Mouse (Mus musculus) induced T-regulatory cell, adult 2 months (primary cell): ENCODE results near the gene Eef1g.
"Not testable (repeated sequence)": the region's sequence is repeated elsewhere in the genome, so short reads cannot be mapped to it uniquely, and the experiment has no call there.

Source experiments
- DNase-seq: peaks from one replicate; pipeline ENCODE4 v3.0.0-alpha.2; 2012; ENCODE audit warnings: low read depth

Gene Eef1g

DNA sequence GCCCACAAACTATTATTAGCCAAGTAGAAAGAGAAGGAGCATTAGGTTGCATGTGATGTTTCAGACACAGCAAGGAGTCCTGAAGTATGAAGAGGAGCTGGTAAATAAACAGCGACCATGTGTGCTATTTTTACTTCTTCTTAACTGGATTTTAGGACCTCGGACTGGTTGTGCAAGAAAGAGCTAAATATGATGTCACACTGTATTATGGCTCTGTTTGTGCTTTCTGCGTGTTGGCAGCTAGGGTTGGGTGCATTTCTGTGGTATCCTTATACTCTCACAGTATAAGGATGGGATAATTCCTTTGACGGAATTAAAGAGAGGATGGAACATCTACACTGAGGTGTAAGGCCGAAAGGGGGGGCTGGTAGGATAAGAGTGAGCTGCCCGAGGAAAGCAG lies 21.6 kb upstream of the Eef1g start:
- no peak for DNase-seq

DNA sequence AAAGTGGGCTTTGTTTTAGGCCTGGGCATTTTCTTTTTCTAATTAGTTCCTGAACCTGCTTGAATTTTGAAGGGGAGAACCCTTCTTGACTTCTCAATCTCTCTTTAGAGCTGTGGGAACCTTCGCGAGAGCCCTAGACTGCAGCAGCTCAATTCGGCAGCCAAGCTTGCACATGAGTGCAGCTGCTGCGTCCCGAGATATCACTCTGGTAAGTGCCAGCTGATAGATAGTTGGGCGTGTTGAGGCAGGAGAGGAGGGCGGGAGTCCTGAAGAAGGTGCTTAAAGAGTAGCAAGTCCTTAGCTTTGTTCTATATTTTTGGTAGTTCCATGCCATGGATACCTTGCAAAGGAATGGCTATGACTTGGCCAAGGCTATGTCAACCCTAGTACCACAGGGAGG lies 19.9 kb upstream of the Eef1g start:
- DNase-seq, result no peak

DNA sequence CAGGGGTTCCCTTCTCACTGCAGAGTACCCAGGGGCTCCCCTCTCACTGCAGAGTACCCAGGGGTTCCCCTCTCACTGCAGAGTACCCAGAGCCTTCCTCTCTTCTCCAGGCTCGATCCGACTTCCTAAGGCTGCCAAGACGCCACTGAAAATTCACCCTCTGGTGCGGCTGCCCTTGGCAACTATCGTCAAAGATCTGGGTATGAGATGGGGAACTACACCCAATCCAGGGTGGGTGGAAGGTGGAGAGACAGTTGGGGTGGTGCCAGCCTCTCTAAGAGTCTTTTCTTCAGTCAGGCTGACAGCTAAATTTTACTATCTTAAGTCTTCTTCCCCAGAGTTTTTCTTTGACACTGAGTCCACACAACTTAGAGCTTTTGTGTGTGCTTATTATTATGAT lies 16.7 kb upstream of the Eef1g start:
- no peak for DNase-seq

DNA sequence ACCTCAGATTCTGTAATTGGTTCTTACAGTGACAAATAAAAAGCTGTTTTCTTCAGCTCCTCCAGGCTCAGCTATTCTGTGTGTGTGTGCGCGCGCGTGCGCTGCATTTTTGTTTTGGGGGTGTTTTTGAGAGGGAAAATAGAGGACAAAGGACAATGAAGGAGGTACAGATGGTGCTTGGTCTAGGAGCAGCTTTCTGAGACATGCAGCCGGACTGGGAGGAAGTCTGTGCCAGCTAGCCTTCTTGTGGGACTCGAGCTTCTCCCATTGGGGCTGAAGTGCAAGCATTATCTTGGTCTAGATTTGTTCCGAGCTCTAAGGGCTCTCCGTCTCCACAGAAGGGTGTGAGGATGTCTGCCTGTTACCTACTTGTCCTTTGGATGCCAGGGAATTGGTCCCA lies 14.6 kb upstream of the Eef1g start:
- no peak for DNase-seq

DNA sequence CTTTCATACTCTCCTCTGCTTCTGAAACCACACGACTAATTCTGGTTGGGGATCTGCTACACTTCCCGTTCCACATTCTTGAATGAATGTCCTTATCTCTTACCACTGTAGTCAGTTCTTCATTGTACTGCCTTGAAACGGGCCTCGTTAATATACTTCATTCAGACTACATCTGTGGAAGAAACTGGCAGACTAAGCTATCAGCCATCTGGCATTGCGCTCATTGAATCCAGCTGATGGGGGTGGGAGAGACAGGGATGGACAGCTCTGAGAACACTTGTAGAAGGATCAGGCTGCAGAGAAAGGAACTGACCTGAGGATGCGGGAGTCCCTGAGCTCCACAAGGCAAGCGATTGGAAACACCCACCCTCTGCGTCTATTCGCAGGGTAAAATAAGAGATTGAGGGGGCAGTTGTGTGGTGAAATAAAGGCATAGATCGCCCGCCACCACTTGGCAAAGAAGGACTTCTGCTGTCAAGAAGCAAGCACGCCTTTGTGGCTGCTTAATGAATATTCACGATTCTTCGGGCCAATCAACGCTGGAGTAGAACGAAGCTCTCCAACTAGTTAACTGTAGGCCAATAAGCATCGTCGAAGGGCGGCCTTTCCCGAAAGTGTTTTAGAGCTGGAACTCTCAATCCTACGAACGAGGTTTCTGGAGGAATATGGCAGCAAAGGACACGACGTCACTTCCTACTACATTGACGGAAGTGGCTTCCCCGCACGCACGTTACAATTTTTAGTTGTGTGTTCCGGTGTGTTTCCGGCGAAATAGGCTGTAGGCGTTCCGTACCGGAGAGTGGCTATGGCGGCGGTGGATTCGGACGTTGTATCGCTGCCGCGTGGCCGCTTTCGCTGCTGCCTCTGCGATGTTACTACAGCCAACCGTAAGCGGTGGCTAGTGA lies 13.5 kb upstream of the Eef1g start, which contains the start of gene Tut1:
TSS of gene Tut1 (plus strand) at position 713 of the 905 bp plus-strand sequence.
- DNase-seq, result peak; percentile 99

DNA sequence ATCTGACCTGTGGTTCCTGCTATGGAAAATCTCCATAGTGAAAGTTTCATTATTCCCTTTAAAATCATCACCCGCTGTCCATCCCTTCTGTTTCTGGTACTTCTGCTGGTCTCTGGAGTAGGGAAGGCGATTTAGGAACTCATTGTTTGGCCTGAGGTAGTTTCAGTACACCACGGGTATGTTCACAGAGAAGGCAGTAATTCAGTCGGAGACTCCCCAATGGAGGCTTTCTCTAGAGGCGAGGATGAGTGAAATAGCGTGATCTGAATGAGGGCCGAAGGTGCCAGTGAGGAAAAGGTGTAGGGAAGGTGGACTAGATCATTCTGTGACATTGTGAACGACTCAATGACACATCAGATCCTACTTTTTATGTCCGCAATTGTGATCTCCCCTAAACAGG lies 12.7 kb upstream of the Eef1g start:
- peak; percentile 54 for DNase-seq

DNA sequence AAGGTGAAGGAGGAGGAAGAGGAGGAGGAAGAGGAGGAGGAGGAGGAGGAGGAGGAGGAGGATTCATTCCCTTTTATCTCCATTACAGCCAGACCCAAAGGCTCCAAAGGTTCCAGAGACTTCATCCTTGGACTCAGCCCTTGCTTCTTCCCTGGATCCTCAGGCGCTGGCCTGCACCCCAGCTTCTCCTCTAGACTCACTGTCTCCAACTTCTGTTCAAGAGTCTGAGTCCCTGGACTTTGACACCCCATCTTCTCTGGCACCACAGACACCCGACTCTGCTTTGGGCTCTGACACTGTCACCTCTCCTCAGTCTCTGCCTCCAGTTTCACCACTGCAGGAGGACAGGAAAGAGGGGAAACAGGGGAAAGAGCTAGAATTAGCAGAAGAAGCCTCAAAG lies 4.6 kb upstream of the Eef1g start:
- no peak for DNase-seq

DNA sequence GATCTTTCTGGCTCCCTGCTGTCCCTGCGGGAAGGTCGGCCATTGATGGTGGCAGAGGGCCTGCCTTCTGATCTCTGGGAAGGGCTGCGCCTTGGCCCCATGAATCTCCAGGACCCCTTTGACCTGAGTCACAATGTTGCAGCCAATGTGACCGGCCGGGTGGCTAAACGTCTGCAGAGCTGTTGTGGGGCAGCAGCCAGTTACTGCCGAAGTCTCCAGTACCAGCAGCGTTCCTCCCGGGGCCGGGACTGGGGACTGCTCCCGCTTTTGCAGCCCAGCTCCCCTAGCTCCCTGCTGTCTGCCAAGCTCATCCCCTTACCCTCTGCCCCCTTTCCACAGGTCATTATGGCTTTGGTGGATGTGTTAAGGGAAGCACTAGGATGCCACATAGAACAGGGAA lies 1.8 kb upstream of the Eef1g start:
- DNase-seq, result no peak

DNA sequence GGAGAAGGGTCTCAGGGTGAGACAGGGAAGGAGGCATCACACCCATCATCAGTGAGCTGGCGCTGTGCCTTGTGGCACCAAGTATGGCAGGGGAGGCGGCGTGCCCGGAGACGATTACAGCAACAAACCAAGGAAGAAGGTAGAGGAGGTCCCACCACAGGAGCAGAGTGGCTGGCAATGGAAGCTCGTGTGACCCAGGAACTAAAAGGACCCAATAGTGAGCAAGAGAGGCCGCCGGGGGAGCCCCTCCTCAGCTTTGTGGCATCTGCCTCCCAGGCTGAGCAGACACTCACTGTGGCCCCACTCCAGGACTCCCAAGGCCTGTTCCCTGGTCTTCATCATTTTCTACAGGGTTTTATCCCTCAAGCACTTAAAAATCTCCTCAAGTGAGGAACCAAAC lies 1.1 kb upstream of the Eef1g start:
- DNase-seq, result no peak

DNA sequence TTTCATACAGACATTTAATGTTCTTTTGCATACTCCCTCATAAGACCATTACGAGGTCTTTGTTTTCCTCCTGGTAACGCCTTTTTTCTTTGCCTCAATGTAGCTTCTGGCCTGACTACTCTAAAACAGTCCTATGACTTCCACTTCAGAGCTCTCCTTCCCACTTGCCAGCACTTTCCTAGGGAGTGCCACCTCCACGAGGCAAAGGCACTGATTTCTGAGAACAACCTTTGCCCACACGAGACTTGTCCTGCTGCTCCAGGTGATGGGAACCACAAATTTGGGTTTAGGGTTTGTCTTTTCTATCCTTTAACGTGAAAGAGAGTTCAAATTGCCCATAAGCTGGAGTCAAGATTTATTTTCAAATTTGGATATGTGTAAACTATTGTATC lies 647 bp upstream of the Eef1g start:
- no peak for DNase-seq

GRCm38 (mm10) chr19:8967373-8967743 lies 517 bp downstream of the Eef1g start:
- no peak for DNase-seq

DNA sequence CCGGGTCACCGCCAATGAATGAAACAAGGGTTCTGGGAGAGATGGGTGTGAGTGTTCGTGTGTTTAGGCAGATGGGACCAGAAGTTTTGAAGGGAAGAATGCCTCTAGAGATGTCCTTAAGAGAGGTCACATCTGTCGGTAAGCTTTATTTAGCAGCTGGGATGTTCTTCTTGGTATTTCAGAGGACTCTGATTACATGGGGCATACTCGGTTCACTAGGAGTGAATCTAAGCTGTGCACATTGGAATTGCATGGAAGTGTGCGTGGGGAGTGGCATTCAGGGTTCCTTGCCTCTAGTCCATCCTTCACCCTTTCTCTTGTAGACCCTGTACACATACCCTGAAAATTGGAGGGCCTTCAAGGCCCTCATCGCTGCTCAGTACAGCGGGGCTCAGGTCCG lies 1.1 kb downstream of the Eef1g start:
- peak; percentile 45 for DNase-seq

DNA sequence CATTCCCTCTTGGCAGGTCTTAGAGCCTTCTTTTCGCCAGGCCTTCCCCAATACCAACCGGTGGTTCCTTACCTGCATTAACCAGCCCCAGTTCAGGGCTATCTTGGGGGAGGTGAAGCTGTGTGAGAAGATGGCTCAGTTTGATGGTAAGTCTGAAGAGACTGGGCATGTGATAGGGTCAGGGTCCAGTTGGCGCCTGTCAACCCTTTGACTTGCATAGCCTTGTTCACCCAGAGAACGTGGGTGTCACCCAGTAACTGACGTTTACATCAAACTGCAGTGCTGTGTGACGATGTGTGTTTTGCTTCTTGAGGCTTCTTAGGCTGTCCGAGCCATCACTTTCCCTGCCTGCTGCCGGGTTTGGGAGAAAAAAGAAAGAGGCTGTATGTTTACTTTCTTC lies 5.7 kb downstream of the Eef1g start:
- DNase-seq, result not testable (repeated sequence)

DNA sequence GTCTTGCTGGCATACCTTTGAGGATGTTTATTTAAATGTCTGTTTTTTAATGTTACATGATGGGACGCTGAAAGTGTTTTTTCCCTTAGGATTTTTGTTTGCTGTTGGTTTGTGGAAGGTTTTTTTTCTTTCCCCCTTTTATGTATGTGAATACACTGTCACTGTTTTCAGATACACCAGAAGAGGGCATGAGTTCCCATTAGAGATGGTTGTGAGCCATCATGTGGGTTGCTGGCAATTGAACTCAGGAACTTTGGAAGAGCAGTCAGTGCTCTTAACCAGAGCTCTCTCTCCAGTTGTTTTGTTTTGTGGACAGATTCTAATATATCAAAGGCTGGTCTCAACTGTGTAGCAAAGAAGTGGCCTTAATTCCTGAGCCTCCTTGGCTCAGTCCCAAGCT lies 7.8 kb downstream of the Eef1g start:
- DNase-seq, result no peak

- no peak for DNase-seq
Observed at GRCm38 (mm10) chr19:8975491-8975890, 8.7 kb downstream of the Eef1g start.

GRCm38 (mm10) chr19:8976535-8976934 lies 9.7 kb downstream of the Eef1g start:
- DNase-seq, result peak; percentile 88

GRCm38 (mm10) chr19:8980771-8981170 lies 13.9 kb downstream of the Eef1g start:
- peak; percentile 67 for DNase-seq

DNA sequence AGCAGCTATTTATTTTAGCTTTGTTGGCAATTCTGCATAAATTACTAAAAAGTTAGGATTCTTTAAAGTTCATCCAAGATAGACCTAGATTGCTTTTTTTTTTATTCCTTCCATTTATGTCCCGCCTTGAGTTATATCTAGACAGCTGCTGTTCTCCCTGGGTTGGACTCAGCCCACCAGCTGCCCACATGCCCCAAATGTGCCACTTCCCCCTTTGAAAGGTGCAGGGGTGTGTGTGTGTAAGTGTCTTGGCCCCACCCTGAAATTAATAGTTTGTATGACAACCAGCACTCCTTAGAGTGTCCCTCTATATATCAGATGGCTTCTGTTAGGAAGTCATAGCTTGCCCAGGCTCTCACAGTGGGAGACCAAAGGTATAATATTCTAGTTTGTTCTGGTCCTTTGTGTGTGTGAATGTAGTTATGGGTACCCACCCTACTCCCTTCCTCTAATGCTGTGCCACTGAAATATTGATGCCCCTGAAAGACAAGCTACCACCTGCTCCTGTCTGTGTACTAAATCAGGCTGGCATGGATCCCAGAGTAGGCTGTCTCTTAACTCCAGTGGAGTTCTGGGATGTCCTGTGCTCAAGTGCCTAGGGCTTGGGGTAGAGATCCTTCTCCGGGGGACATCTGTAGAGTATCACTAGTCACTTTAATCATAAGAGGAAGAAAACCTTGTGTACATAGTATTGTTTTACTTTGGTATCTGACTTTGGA lies 14.8 kb downstream of the Eef1g start:
- peak; percentile 21 for DNase-seq

DNA sequence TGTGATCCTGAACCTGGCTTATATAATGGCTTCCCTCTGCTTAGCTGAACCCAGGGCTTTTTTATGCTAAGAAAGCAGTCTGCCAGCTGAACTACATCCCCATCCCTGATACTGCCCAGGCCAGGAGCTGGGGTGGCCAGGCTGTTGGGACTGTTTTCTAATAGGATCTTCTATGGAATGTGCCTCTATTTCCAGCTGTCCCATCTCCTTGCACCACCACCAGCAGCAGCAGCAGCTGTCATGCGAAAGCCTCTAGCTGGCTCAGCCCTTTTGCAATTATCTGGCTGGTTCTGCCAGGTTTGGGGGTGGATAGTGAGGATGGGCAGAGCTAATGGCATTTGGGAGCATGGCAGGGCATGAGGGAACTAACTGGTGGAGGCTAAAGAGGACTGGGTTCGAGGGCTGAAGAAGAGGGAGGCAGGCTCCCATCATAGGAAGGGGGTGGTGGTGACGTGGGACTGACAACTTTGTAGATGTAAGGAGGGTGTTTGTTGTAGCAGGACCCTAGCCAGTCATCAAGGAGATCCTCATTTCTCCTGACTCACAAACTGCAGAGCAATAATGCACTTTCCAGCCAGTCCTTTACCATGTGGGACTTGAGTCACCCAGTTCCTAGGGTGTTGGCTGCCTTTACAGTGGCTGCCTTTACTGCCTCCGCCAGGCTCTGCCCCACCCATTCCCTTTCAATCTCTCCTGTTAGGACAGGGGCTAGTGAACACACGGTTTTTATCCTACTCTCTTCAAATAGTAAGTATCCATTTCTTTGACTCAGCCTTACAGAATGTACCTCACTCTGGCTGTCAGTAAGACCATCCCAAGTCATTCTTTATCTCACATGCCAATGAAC lies 15.7 kb downstream of the Eef1g start:
- DNase-seq, result no peak

GRCm38 (mm10) chr19:8983150-8983650 lies 16.4 kb downstream of the Eef1g start:
- peak; percentile 68 for DNase-seq

GRCm38 (mm10) chr19:8984255-8984868 lies 17.5 kb downstream of the Eef1g start:
- DNase-seq, result peak; percentile 99

GRCm38 (mm10) chr19:8985891-8986290 lies 19.1 kb downstream of the Eef1g start:
- DNase-seq, result no peak
